In genomic region chr17:62681726-62682125, GRCm38 (mm10) we compare ENCODE assay signal across 26 mouse cellular contexts.
DNase-seq lines count a peak whose midpoint lies in the region; ATAC-seq and TF ChIP-seq lines count a peak whose summit lies in the region.
"Had no signal": no experiment of that assay in that cellular context is flagged by ENCODE, and none has a peak within 500 bp of the region (broad histone marks: within the 10 kb centered on the region; RNA-seq: fewer than 3 reads in every experiment).

No protein-coding gene starts in this region.

- H3K4me3 ChIP-seq in lung, postnatal 0 days (ENCODE audit: low read depth, low read length): no peak overlapping the region
- no peak overlapping the region for H3K4me3 ChIP-seq in lung, adult 2 months (replicated peaks; ENCODE audit: extremely low read depth, low read depth, low read length)
- H3K4me3 ChIP-seq in kidney, embryonic 16.5 days (ENCODE audit: low read length): no peak overlapping the region
- no peak overlapping the region for H3K4me3 ChIP-seq in hindbrain, embryonic 11.5 days (ENCODE audit: low read depth, low read length)
- H3K4me3 ChIP-seq: embryonic facial prominence, embryonic 13.5 days; gastrocnemius, adult 2 months; intestine, embryonic 15.5 days; layer of hippocampus, adult 2 months; limb, embryonic 13.5 days; liver, embryonic 12.5 days; midbrain, embryonic 15.5 days; neural tube, embryonic 12.5 days had no signal

- no peak for TF ChIP-seq EP300 in lung, postnatal 0 days (IDR thresholded peaks at IDR 0.05)

- no peak for ATAC-seq in lung, postnatal 0 days
- peak; percentile 51; the same call in 1 of the 2 replicates for ATAC-seq in kidney, embryonic 16.5 days (ENCODE audit: low FRiP score, low TSS enrichment)
- no peak for ATAC-seq in hindbrain, embryonic 11.5 days (ENCODE audit: low FRiP score)
- ATAC-seq: CD4-positive, CD25-positive, alpha-beta regulatory T cell, adult 4 months; forebrain, embryonic 14.5 days; hindbrain, embryonic 16.5 days; intestine, embryonic 15.5 days; liver, embryonic 12.5 days; midbrain, embryonic 15.5 days had no signal

- TF ChIP-seq POLR2A in lung, adult 2 months (IDR thresholded peaks at IDR 0.05; ENCODE audit: borderline replicate concordance, extremely low read depth, low read depth, low read length): no peak

- no peaks in the 10 kb centered on the region for H3K36me3 ChIP-seq in lung, postnatal 0 days (ENCODE audit: insufficient read depth, low read length)
- H3K36me3 ChIP-seq in kidney, embryonic 16.5 days (ENCODE audit: insufficient read depth, low read length): no peaks in the 10 kb centered on the region
- no peaks in the 10 kb centered on the region for H3K36me3 ChIP-seq in hindbrain, embryonic 11.5 days (ENCODE audit: control insufficient read depth, insufficient read depth, low read length)
- H3K36me3 ChIP-seq: embryonic facial prominence, embryonic 13.5 days; intestine, embryonic 15.5 days; limb, embryonic 13.5 days; liver, embryonic 12.5 days; midbrain, embryonic 15.5 days; neural tube, embryonic 12.5 days had no signal

- no peaks in the 10 kb centered on the region for H3K9me3 ChIP-seq in lung, postnatal 0 days (ENCODE audit: low read length)
- H3K9me3 ChIP-seq in kidney, embryonic 16.5 days (ENCODE audit: low read length): no peaks in the 10 kb centered on the region
- H3K9me3 ChIP-seq in hindbrain, embryonic 11.5 days (ENCODE audit: control insufficient read depth, low read length): no peaks in the 10 kb centered on the region
- H3K9me3 ChIP-seq: embryonic facial prominence, embryonic 13.5 days; intestine, embryonic 15.5 days; limb, embryonic 13.5 days; liver, embryonic 12.5 days; midbrain, embryonic 15.5 days; neural tube, embryonic 12.5 days had no signal

- WGBS in lung, postnatal 0 days: 45% methylated on average over 1 of the region's 1 CpGs
- WGBS in lung, adult 2 months: 55% methylated on average over 1 of the region's 1 CpGs
- 42% methylated on average over 1 of the region's 1 CpGs for WGBS in kidney, embryonic 16.5 days
- 55% methylated on average over 1 of the region's 1 CpGs for WGBS in hindbrain, embryonic 11.5 days

- no peak overlapping the region for H3K27ac ChIP-seq in lung, postnatal 0 days (ENCODE audit: low read length)
- no peak overlapping the region for H3K27ac ChIP-seq in kidney, embryonic 16.5 days (ENCODE audit: low read length)
- no peak overlapping the region for H3K27ac ChIP-seq in hindbrain, embryonic 11.5 days (ENCODE audit: low read depth, low read length)
- H3K27ac ChIP-seq: embryonic facial prominence, embryonic 13.5 days; gastrocnemius, adult 2 months; intestine, embryonic 15.5 days; layer of hippocampus, adult 2 months; limb, embryonic 13.5 days; liver, embryonic 12.5 days; macrophage; midbrain, embryonic 15.5 days; neural tube, embryonic 12.5 days had no signal

- H3K9ac ChIP-seq in lung, postnatal 0 days (replicated peaks; ENCODE audit: low read depth): no peak overlapping the region
- no peak overlapping the region for H3K9ac ChIP-seq in kidney, embryonic 16.5 days (replicated peaks; ENCODE audit: low read length)
- H3K9ac ChIP-seq in hindbrain, embryonic 11.5 days (ENCODE audit: low read depth, low read length): no peak overlapping the region
- H3K9ac ChIP-seq: embryonic facial prominence, embryonic 13.5 days; intestine, embryonic 15.5 days; limb, embryonic 13.5 days; liver, embryonic 12.5 days; lung, embryonic 14.5 days; midbrain, embryonic 15.5 days; neural tube, embryonic 12.5 days had no signal

- no peaks in the 10 kb centered on the region for H3K4me1 ChIP-seq in lung, postnatal 0 days (ENCODE audit: insufficient read depth, low read depth, low read length)
- H3K4me1 ChIP-seq in lung, adult 2 months (ENCODE audit: control insufficient read depth, insufficient read depth, low read length): no peaks in the 10 kb centered on the region
- H3K4me1 ChIP-seq in kidney, embryonic 16.5 days (ENCODE audit: insufficient read depth, low read length): peaks cover 4% of the 10 kb centered on the region; the same call in 1 of the 2 replicates
- no peaks in the 10 kb centered on the region for H3K4me1 ChIP-seq in hindbrain, embryonic 11.5 days (replicated peaks; ENCODE audit: control insufficient read depth, insufficient read depth, low read length)
- H3K4me1 ChIP-seq: liver, embryonic 12.5 days; neural tube, embryonic 12.5 days had no signal

- H3K4me2 ChIP-seq in lung, postnatal 0 days (replicated peaks; ENCODE audit: low read depth, low read length): no peak overlapping the region
- no peak overlapping the region for H3K4me2 ChIP-seq in kidney, embryonic 16.5 days (replicated peaks; ENCODE audit: low read depth, low read length)
- no peak overlapping the region for H3K4me2 ChIP-seq in hindbrain, embryonic 11.5 days (replicated peaks; ENCODE audit: low read depth, low read length)
- H3K4me2 ChIP-seq: embryonic facial prominence, embryonic 13.5 days; heart, embryonic 11.5 days; intestine, embryonic 15.5 days; limb, embryonic 13.5 days; liver, embryonic 12.5 days; lung, embryonic 14.5 days; midbrain, embryonic 15.5 days; neural tube, embryonic 12.5 days had no signal

- DNase-seq in embryo, embryonic 10.5 days (ENCODE audit: low spot score): peak; percentile 42
- no peak for DNase-seq in embryo, embryonic 10 days (ENCODE audit: low spot score)
- DNase-seq in lung, postnatal 0 days (ENCODE audit: low spot score): peak; percentile 7
- DNase-seq in lung, adult 2 months: no peak
- no peak for DNase-seq in right cerebral cortex, adult 18-20 months
- DNase-seq in hindbrain, embryonic 11.5 days (ENCODE audit: low spot score): no peak
- DNase-seq: adrenal gland, adult 2 months; cerebellum, adult 11-12 months; cerebellum, postnatal 14 days; embryo, embryonic 11 days; gastrocnemius, adult 2 months; lung, embryonic 14.5 days; thymus, postnatal 14 days had no signal

- no peaks in the 10 kb centered on the region for H3K27me3 ChIP-seq in lung, postnatal 0 days (replicated peaks; ENCODE audit: insufficient read depth, low read length)
- H3K27me3 ChIP-seq in kidney, embryonic 16.5 days (ENCODE audit: insufficient read depth, low read length): no peaks in the 10 kb centered on the region
- H3K27me3 ChIP-seq in hindbrain, embryonic 11.5 days (ENCODE audit: control insufficient read depth, insufficient read depth, low read length): no peaks in the 10 kb centered on the region
- H3K27me3 ChIP-seq: embryonic facial prominence, embryonic 13.5 days; intestine, embryonic 15.5 days; limb, embryonic 13.5 days; liver, embryonic 12.5 days; midbrain, embryonic 15.5 days; neural tube, embryonic 12.5 days had no signal

- no peak for TF ChIP-seq CTCF in lung, postnatal 0 days (IDR thresholded peaks at IDR 0.05)
- no peak for TF ChIP-seq CTCF in lung, adult 2 months (IDR thresholded peaks at IDR 0.05; ENCODE audit: insufficient read depth, low read length)

Comparison
In these comparisons a context has a peak if more than half of its experiments do, and no peak if none do; other contexts are left out.
1. DNase-seq: peak in embryo, embryonic 10.5 days (single experiment) and lung, postnatal 0 days (single experiment); none in embryo, embryonic 10 days (single experiment), lung, adult 2 months (single experiment), right cerebral cortex, adult 18-20 months (single experiment) and hindbrain, embryonic 11.5 days (single experiment).